Comparison of ENCODE assay signal across 9 mouse cellular contexts in genomic region chr1:21053009-21053408, GRCm38 (mm10). TPM values are rescaled to one million over a fixed set of nuclear protein-coding genes. Genes with fewer than 3 reads are reported as not detected.
DNase-seq lines count a peak whose midpoint lies in the region; ATAC-seq lines count a peak whose summit lies in the region.
"Had no signal": no experiment of that assay in that cellular context is flagged by ENCODE, and none has a peak within 500 bp of the region (broad histone marks: within the 10 kb centered on the region; RNA-seq: fewer than 3 reads in every experiment).

No protein-coding gene starts in this region.

- WGBS in forebrain, embryonic 13.5 days = 69% methylated on average over 9 of the region's 9 CpGs
- 55% methylated on average over 9 of the region's 9 CpGs for WGBS in midbrain, embryonic 14.5 days

- no peak overlapping the region for H3K4me2 ChIP-seq in forebrain, embryonic 13.5 days
- H3K4me2 ChIP-seq in midbrain, embryonic 14.5 days (ENCODE audit: low read length) = no peak overlapping the region

- H3K27ac ChIP-seq in forebrain, embryonic 13.5 days = peak overlapping the region; percentile 48
- H3K27ac ChIP-seq in midbrain, embryonic 14.5 days (replicated peaks; ENCODE audit: low read depth, low read length) = no peak overlapping the region

- no peaks in the 10 kb centered on the region for H3K9me3 ChIP-seq in forebrain, embryonic 13.5 days (replicated peaks)
- H3K9me3 ChIP-seq in midbrain, embryonic 14.5 days (ENCODE audit: control insufficient read depth, low read length) = no peaks in the 10 kb centered on the region

- H3K9ac ChIP-seq in forebrain, embryonic 13.5 days = no peak overlapping the region
- H3K9ac ChIP-seq in midbrain, embryonic 14.5 days (replicated peaks; ENCODE audit: low read length) = no peak overlapping the region

- no peak overlapping the region for H3K4me3 ChIP-seq in forebrain, embryonic 13.5 days
- no peak overlapping the region for H3K4me3 ChIP-seq in midbrain, embryonic 14.5 days (replicated peaks; ENCODE audit: low read depth, low read length)

- H3K4me1 ChIP-seq in forebrain, embryonic 13.5 days = peaks cover 18% of the 10 kb centered on the region
- 0 out of 2 replicates have a peak, but pooled peaks cover 10% of the 10 kb centered on the region for H3K4me1 ChIP-seq in midbrain, embryonic 14.5 days (ENCODE audit: control insufficient read depth, insufficient read depth, low read length)

- no peaks in the 10 kb centered on the region for H3K27me3 ChIP-seq in forebrain, embryonic 13.5 days
- H3K27me3 ChIP-seq in midbrain, embryonic 14.5 days (ENCODE audit: control insufficient read depth, insufficient read depth, low read length) = no peaks in the 10 kb centered on the region

- DNase-seq in layer of hippocampus, adult 9-11 months = peak; percentile 7
- DNase-seq in layer of hippocampus, adult 18-20 months (ENCODE audit: low spot score in 2 of 2) = no peak
- DNase-seq in brain, adult 2 months (ENCODE audit: low read depth, low spot score) = peak; percentile 16
- DNase-seq in midbrain, embryonic 14.5 days = no peak
- DNase-seq in heart, postnatal 4 days = no peak
- no peak for DNase-seq in thymus, adult 18-20 months
- DNase-seq: adrenal gland, postnatal 25 days; thymus, adult 2 months had no signal

- peak; percentile 34 for ATAC-seq in forebrain, embryonic 13.5 days
- 0 out of 2 replicates have a peak, but pooled peaks have one; percentile 17 for ATAC-seq in midbrain, embryonic 14.5 days (ENCODE audit: low FRiP score, low TSS enrichment)

- H3K36me3 ChIP-seq in forebrain, embryonic 13.5 days (ENCODE audit: poor library complexity, severe bottlenecking) = peaks cover 2% of the 10 kb centered on the region; the same call in 1 of the 2 replicates
- no peaks in the 10 kb centered on the region for H3K36me3 ChIP-seq in midbrain, embryonic 14.5 days (ENCODE audit: control insufficient read depth, insufficient read depth, low read length)

RNA-seq across cellular contexts. Expression of gene Tram2, which starts 26.0 kb away (rescaled TPM):
- total RNA-seq in layer of hippocampus, adult 18-20 months (2021) = 1 to 10 TPM; 1.1 to 1.4 TPM
- polyA plus RNA-seq in forebrain, embryonic 13.5 days (2015; fragmentation: Nextera tagmentation; extraction: Ambion mirVana) = 2.3 TPM in 2 replicates
- 1.8 and 2.7 TPM in 2 replicates for polyA plus RNA-seq in midbrain, embryonic 14.5 days (2014; fragmentation: Nextera tagmentation; extraction: Ambion mirVana)
- total RNA-seq in heart, postnatal 4 days (2021) = 10 to 100 TPM; 13.2 to 14.6 TPM

Comparison
In these comparisons a context has a peak if more than half of its experiments do, and no peak if none do; other contexts are left out.
1. DNase-seq: peak in layer of hippocampus, adult 9-11 months (single experiment) and brain, adult 2 months (single experiment); none in layer of hippocampus, adult 18-20 months (0 of 2), midbrain, embryonic 14.5 days (single experiment), heart, postnatal 4 days (single experiment) and thymus, adult 18-20 months (0 of 2).
2. RNA of gene Tram2, which starts 26.0 kb away (total RNA-seq): 13.2 to 14.6 TPM in heart, postnatal 4 days; 1.1 to 1.4 TPM in layer of hippocampus, adult 18-20 months; every median in the first group is over 4 times any median in the second.